Mouse (Mus musculus) E14TG2a.4 (cell line): ENCODE measurements around the gene Dagla.

Experiments used
- CTCF ChIP-seq: conservative IDR thresholded peaks from 2 replicates; pipeline ENCODE4 v1.5.1; 2014; ENCODE audit warnings: low read length
- NANOG ChIP-seq: IDR thresholded peaks from 2 replicates; pipeline ENCODE4 v1.6.1; 2014; ENCODE audit warnings: borderline replicate concordance, low read length, mixed read lengths
- POU5F1 ChIP-seq: IDR thresholded peaks from 2 replicates; pipeline ENCODE4 v1.6.1; 2014; ENCODE audit warnings: low read length, borderline replicate concordance

DNA sequence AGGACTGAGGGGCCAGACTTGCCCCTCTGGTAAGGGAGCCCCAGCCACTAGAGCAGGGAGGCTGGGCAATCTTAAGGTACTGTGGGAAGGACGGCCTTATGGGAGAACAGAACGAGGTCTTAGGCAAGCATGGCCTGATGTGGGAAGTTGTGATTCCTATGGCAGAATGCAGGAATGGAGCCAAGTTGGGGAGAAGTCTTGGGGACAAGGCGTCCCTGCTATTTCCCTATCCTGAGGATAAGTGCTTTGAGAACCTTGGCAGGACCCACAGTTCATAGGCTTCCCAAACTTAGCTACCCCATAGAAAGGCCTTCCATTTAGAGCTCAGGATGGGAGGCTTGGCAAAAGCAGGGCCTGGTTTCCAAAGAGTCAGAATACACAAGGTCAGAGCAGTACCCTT is 95.8 kb downstream of the Dagla start:
- no peak for TF ChIP-seq CTCF
- no peak for TF ChIP-seq POU5F1
- no peak for TF ChIP-seq NANOG
